Mouse (Mus musculus) right cerebral cortex, adult 18-20 months (tissue): Measurements from ENCODE around the gene Adamtsl5.

ENCODE experiments used
- DNase-seq: peaks from one replicate; pipeline ENCODE4 v3.0.0; 2022; ENCODE audit warnings: mixed read lengths

Gene Adamtsl5

GRCm38 (mm10) chr10:80316359-80316781, 31.8 kb downstream of the Adamtsl5 start:
- DNase-seq = no peak

- DNase-seq = no peak
These were observed 32.9 kb downstream of the Adamtsl5 start for GRCm38 (mm10) chr10:80315315-80315714.

- no peak for DNase-seq
These were observed 33.7 kb downstream of the Adamtsl5 start for GRCm38 (mm10) chr10:80314494-80315001.

- DNase-seq = no peak
These were observed 34.5 kb downstream of the Adamtsl5 start for GRCm38 (mm10) chr10:80313627-80314201.

GRCm38 (mm10) chr10:80312586-80313504, 35.4 kb downstream of the Adamtsl5 start:
- no peak for DNase-seq

- DNase-seq = no peak
These were observed 36.7 kb downstream of the Adamtsl5 start for GRCm38 (mm10) chr10:80311560-80311959.

- DNase-seq = no peak
These were observed 43.4 kb downstream of the Adamtsl5 start for GRCm38 (mm10) chr10:80304862-80305261.

- no peak for DNase-seq
These were observed 43.8 kb downstream of the Adamtsl5 start for GRCm38 (mm10) chr10:80304458-80304857.

- peak; percentile 69 for DNase-seq
These were observed 45.7 kb downstream of the Adamtsl5 start for GRCm38 (mm10) chr10:80302471-80302881.

GRCm38 (mm10) chr10:80302082-80302355, 46.2 kb downstream of the Adamtsl5 start:
- DNase-seq = no peak

GRCm38 (mm10) chr10:80301256-80302081, 46.7 kb downstream of the Adamtsl5 start:
- no peak for DNase-seq

- DNase-seq = no peak
These were observed 47.5 kb downstream of the Adamtsl5 start for GRCm38 (mm10) chr10:80300672-80301181.

GRCm38 (mm10) chr10:80299824-80300223, 48.4 kb downstream of the Adamtsl5 start:
- DNase-seq = no peak

- DNase-seq = no peak
These were observed 48.9 kb downstream of the Adamtsl5 start for GRCm38 (mm10) chr10:80299301-80299700.

- peak; percentile 95 for DNase-seq
These were observed 49.5 kb downstream of the Adamtsl5 start for GRCm38 (mm10) chr10:80298571-80299281.

GRCm38 (mm10) chr10:80297526-80298133, 50.6 kb downstream of the Adamtsl5 start:
- no peak for DNase-seq

- DNase-seq = no peak
These were observed 51.4 kb downstream of the Adamtsl5 start for GRCm38 (mm10) chr10:80296824-80297223.

- peak; percentile 83 for DNase-seq
These were observed 52.4 kb downstream of the Adamtsl5 start, which contains the start of gene Apc2 for GRCm38 (mm10) chr10:80295618-80296425. Gene Apc2 (plus strand): TSS chr10:80295977.

GRCm38 (mm10) chr10:80294788-80295303, 53.4 kb downstream of the Adamtsl5 start:
- DNase-seq = no peak

- DNase-seq = no peak
These were observed 53.9 kb downstream of the Adamtsl5 start for GRCm38 (mm10) chr10:80294311-80294710.

GRCm38 (mm10) chr10:80293325-80293724, 54.9 kb downstream of the Adamtsl5 start:
- DNase-seq = no peak
